Mouse (Mus musculus) spleen, adult 2 months (tissue): ENCODE measurements around the gene Nat8.

Experiments
- CTCF ChIP-seq: fragments of 200-500 bp; IDR thresholded peaks from 2 replicates; pipeline ENCODE4 v1.5.1; 2011; ENCODE audit warnings: mild to moderate bottlenecking, inconsistent platforms; ENCODE audit not compliant: insufficient read depth, insufficient read length, insufficient replicate concordance; ENCODE audit errors: extremely low read depth
- POLR2A ChIP-seq: fragments of 200-500 bp; IDR thresholded peaks from 2 replicates; pipeline ENCODE4 v1.6.1; 2011; ENCODE audit warnings: low read depth, low read length, inconsistent platforms

DNA sequence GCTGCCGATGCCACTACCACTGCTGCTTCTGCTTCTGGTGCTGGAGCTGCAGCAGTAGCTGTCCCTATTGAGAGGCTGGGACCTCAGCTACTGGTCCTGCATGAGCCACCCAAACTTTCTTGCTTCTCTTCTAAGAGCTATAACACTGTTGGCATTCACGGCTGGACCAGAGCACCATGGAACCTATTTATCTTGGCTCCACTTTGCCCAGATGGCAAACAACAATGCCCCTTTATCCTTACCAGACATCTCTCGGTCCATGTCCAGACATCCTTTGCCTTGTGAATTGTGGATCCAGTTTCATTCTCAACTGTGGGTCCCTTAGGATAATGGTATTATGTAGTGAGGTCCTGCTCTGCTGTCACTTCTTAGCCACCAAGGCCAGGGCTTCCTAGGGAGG is 29.4 kb upstream of the Nat8 start:
- TF ChIP-seq POLR2A (no peak), CTCF (no peak)
